Mouse (Mus musculus): ENCODE data around the gene Ccpg1os. TPM values are rescaled to one million over a fixed set of nuclear protein-coding genes. Genes with fewer than 3 reads are reported as not detected.

The Ccpg1os gene
- total RNA-seq, 2 experiments from 2014 or later = 9.6 to 10.1 TPM

DNA sequence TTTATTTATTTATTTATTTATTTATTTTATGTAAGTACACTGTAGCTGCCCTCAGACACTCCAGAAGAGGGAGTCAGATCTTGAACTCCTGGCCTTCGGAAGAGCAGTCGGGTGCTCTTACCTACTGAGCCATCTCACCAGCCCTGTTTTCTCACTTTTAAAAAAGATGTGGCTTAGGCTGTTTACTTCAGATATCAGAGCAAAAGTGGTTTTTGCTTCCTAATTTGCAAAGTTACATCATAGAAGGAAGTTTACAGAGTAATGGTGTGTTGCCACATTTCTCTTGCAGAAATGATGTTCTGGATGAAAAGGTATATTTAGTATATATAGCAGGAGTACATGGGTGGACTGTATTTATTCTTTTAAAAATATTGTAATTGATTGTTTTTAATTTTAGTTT, 6.2 kb upstream of the Ccpg1os start:
- no peak for DNase-seq (ENCODE audit: low spot score in 2 of 2)
- intact Hi-C loops (cut with DNase I) = no loop called here

DNA sequence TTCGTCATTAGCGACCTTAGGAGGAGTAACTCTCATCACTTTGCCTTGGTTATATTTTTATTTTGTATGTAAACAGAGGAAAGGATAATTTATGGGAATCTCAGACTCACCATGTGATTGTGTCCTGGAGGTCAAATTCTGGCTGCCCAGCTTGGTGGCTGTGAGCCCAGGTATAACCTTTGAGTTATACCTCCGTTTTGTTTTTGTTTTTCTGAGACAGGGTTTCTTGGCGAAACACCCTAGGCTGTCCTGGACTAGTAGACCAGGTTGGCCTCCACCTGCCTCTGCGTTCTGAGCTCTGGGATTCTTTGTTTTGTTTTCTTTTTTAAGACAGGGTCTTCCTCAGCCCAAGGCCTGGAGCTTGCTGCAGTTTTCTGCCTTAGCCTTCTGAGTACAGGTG, 3.5 kb upstream of the Ccpg1os start:
- no peak for DNase-seq (ENCODE audit: low spot score in 2 of 2)
- intact Hi-C loops (cut with DNase I) = loop anchor here (5.0 kb wide), 1 partner anchor 49 kb away; no protein-coding TSS in a partner anchor

- intact Hi-C loops (cut with DNase I) = loop anchor here (5.0 kb wide), 1 partner anchor 50 kb away; no protein-coding TSS in a partner anchor
- DNase-seq (ENCODE audit: low spot score in 2 of 2) = no peak
These were observed 2.5 kb upstream of the Ccpg1os start for GRCm38 (mm10) chr9:72987703-72988102.

DNA sequence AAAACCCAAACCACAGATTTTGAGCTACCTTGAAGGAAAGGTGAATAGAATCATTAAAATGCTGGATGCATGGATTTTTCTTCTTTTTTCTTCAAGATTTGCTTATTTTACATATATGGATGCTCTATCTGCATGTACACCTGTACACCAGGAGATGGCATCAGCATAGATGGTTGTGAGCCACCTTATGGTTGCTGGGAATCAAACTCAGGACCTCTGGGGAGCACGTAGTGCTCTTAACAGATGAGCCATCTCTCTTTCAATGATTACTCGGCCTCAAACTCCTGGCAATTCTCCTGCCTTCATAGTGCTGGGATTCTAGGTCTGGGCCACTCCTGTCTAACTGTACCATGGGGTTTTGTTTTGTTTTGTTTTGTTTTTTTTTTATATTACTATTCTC, 2.1 kb downstream of the Ccpg1os start:
- no peak for DNase-seq (ENCODE audit: low spot score in 2 of 2)
- intact Hi-C loops (cut with DNase I) = no loop called here

DNA sequence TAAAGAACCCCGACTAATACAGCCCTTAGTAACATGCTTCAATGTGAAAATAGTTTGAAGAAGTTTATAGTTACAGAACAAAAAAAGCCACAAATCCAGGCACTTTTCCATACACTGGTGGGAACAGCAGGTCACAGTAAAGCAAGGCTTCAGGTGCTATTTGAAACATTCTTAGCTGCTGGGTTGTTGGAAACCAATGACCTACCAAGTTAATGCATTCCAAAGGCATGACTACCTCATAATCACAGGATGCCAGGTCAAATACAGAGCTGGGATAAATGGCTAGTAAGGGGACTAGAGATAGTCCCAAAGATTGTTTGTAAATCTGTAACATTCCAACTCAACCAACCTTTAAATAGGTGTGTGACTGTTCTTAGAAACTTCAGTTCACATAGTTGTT, 9.9 kb downstream of the Ccpg1os start:
- DNase-seq (ENCODE audit: low spot score in 2 of 2) = no peak
- intact Hi-C loops (cut with DNase I) = no loop called here

GRCm38 (mm10) chr9:72974734-72975133, 10.4 kb downstream of the Ccpg1os start:
- intact Hi-C loops (cut with DNase I) = no loop called here
- no peak for DNase-seq (ENCODE audit: low spot score in 2 of 2)

DNA sequence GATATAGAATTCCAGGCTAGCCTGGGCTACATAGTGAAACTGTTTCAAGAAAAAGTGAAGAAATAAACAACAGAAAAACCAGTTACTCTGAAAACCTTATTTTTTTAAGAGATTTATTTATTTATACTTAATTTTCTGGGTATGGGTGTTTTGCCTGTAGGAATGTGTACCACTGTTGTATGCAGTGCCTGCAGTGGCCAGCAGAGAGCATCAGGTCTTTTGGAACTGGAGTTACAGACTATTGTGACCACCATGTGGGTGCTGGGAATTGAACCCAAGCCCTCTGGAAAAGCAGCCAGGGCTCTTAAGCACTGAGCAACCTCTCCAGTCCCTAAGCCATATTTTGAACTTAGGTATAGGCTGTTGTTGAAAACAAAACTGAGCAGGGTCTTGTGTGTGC, 12.2 kb downstream of the Ccpg1os start:
- intact Hi-C loops (cut with DNase I) = no loop called here
- no peak for DNase-seq (ENCODE audit: low spot score in 2 of 2)

- DNase-seq (ENCODE audit: low spot score in 2 of 2) = no peak
- intact Hi-C loops (cut with DNase I) = no loop called here
These were observed 12.7 kb downstream of the Ccpg1os start for GRCm38 (mm10) chr9:72972435-72972834.

DNA sequence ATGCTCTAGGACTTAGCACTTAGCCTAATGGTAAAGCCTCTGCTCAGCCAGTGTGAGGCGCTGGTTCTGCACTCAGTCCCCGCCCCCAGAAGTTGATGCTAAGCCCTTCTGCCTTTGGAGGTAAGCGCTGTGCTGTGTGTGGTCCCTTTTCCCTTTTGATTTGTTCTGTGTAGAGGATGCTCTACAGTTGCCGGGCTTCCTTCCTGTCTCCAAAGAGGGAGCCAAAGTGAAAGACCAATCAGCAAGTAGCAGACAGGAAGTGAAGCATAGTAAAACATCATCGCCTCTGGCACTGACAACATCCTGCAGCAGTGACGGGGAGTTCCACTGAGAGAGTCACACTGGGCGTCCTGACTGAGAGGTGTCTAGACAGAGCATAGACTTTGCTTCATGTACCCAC, 15.3 kb downstream of the Ccpg1os start:
- intact Hi-C loops (cut with DNase I) = loop anchor here (5.0 kb wide), 1 partner anchor 122 kb away; no protein-coding TSS in a partner anchor
- DNase-seq (ENCODE audit: low spot score in 2 of 2) = no peak

DNA sequence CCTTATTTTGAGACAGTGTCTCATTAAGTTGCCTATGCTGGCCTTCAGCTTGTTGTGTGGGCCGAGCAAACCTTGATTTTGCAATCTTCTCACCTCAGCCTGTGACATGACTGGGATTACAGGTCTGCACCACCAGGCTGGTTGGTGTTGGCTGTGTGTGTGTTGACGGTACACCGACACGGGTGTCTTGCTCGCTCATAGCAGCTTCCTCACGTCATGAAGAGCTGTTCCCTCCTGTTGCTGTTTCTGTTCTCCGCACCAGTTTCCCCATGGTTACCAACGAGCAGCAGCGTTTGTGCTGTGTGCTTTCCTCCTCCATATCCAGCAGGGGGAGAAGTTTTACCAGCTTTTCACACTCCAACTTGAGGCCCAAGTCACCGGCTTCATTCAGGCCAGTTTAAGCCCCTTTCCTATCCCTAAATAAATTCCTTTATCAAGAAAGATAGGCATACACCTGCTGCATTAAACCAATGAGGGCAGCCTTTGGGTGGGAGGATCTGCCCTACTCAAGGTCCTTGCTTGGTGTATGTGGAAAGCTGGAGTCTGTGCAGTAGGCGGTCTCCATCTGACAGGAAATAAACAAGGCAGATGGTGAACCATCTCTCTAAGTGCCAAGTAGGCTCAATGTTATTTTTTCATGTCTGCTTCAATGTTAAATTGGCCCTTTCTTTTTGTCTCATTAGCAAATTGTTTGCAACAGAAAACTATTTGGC, 16.7 kb downstream of the Ccpg1os start:
- DNase-seq (ENCODE audit: low spot score in 2 of 2) = peak; percentile 72 to 76
- intact Hi-C loops (cut with DNase I) = loop anchor here (5.0 kb wide), 1 partner anchor 124 kb away; no protein-coding TSS in a partner anchor

- intact Hi-C loops (cut with DNase I) = no loop called here
- no peak for DNase-seq (ENCODE audit: low spot score in 2 of 2)
These were observed 23.2 kb downstream of the Ccpg1os start for GRCm38 (mm10) chr9:72961959-72962358.

DNA sequence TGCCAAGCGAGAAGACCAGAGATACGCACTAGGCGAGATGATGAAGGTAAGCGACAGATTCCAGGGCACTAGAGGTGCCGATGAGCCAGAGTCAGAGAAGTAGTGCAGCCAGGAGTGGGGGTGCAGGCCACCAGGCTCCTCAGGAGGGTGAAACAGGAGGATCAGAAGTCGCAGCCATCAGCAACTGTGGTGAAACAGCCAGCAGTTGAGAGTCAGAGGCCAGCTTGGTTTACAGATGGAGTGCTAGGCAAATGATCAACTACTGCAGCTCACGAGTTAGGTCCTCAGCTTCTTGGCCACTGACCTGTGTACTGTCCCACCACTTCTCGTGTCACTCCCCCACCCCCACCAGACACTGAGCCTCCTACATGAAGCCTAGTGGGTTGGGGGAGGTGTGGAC, 23.8 kb downstream of the Ccpg1os start:
- intact Hi-C loops (cut with DNase I) = no loop called here
- no peak for DNase-seq (ENCODE audit: low spot score in 2 of 2)

DNA sequence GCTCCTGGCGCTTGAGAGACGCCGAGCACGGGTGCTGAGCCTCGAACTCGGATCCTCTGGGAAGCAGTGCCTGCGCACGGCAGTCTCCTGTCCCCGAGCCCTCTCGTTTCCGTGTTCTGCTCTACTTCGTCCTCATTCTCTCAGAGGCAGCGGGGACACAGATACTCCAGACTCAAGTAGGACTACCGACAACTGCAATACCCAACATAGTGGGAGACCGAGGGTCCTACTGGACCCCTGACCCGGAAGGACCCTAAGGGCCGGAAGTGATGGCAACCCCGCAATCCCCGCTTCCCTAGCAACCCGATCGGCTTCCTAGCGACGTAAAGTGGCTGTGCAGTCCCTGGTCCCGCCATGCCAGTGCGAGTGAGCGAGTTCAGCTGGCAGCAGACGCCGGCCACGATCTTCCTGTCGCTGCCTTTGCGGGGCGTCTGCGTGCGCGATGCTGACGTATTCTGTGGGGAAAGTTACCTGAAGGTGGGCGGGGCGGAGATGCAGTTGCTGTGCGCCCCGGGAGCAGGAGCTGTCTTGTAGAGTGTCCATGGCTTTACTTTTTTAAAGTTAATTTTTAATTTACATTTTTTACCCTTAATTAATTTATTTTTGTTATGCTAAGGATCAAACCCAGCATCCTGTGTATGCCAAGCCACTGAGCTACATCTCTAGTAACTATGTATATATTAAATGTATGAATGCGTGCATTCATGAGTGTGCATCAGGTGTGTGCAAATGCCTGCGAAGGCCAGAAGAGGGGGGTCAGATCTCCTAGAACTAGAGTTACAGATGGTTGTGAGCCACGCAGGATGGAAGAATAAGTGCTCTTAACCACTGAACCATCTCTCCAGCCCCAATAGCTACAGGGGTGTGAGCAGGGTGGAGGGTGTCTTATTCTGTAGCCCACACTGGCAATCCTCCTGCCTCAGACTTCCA, 26.4 kb downstream of the Ccpg1os start, which contains the start of the genes Dyx1c1 and Gm44503:
Gene Dyx1c1, plus strand, starts transcription at position 265 of the 930 bp plus-strand sequence.
Gene Gm44503, plus strand, starts transcription at position 332 of the 930 bp plus-strand sequence.
- intact Hi-C loops (cut with DNase I) = no loop called here

DNA sequence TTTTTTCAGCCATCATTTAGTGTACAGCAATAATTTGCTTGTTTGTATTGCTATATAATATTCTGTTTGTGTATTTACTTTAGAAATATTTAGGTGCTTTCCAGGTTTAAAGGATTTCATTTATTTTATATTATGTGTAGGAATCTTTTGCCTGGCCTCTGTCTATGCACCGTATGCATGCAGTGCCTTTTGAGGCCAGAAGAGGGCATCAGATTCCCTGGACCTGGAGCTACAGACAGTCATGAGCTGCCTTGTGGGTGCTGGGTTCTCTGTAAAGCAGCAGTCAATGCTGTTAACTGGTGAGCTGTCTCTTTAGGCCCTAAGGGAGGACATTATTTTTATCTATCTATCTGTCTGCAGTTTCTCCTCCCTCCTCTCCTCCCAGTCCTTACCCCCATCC, 29.6 kb downstream of the Ccpg1os start:
- DNase-seq (ENCODE audit: low spot score in 2 of 2) = no peak
- intact Hi-C loops (cut with DNase I) = no loop called here

More for the DNA sequence above, 26.4 kb downstream of the Ccpg1os start, which contains the start of the genes Dyx1c1 and Gm44503:
- DNase-seq (ENCODE audit: low spot score in 2 of 2) = peak; percentile 72 to 74

- no peak for DNase-seq (ENCODE audit: low spot score in 2 of 2)
- intact Hi-C loops (cut with DNase I) = no loop called here
These were observed 30.4 kb downstream of the Ccpg1os start for GRCm38 (mm10) chr9:72954746-72955145.

DNA sequence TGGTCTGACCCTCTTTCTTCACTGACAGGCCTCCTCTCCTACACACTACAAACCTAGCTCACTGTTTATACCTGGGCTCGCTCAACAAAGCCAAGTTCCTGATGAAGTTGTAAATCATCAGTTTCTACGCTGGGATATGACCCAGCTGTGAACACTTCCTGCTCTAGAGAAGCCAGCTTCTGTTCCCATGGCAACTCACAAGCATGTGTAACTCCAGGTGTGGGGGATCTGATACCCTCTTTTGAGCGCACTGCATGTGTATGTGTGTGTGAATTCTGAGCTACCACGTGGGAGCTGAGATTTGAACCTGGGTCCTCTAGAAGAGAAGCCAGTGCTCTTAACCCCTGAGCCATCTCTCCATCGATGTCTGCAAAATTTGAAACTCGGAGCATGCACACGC, 35.6 kb downstream of the Ccpg1os start:
- no peak for DNase-seq (ENCODE audit: low spot score in 2 of 2)
- intact Hi-C loops (cut with DNase I) = no loop called here

- intact Hi-C loops (cut with DNase I) = no loop called here
- DNase-seq (ENCODE audit: low spot score in 2 of 2) = no peak
These were observed 38.2 kb downstream of the Ccpg1os start for GRCm38 (mm10) chr9:72947010-72947409.

GRCm38 (mm10) chr9:72944286-72944685, 40.9 kb downstream of the Ccpg1os start:
- no peak for DNase-seq (ENCODE audit: low spot score in 2 of 2)
- intact Hi-C loops (cut with DNase I) = no loop called here

GRCm38 (mm10) chr9:72943424-72943823, 41.8 kb downstream of the Ccpg1os start:
- DNase-seq (ENCODE audit: low spot score in 2 of 2) = no peak
- intact Hi-C loops (cut with DNase I) = no loop called here

- no peak for DNase-seq (ENCODE audit: low spot score in 2 of 2)
- intact Hi-C loops (cut with DNase I) = no loop called here
These were observed 48.9 kb downstream of the Ccpg1os start for GRCm38 (mm10) chr9:72936301-72936700.
